Mouse (Mus musculus) brain, embryonic 14.5 days (tissue): ENCODE measurements around the gene Chfr.

Experiments used
- CTCF ChIP-seq: fragments of 200-500 bp; IDR thresholded peaks from 2 replicates; pipeline ENCODE4 v1.5.1; 2012; ENCODE audit warnings: inconsistent platforms, mild to moderate bottlenecking, moderate library complexity, borderline replicate concordance; ENCODE audit not compliant: insufficient read depth, insufficient read length; ENCODE audit errors: extremely low read depth
- POLR2A ChIP-seq: fragments of 200-500 bp; IDR thresholded peaks from 2 replicates; pipeline ENCODE4 v1.6.1; 2012; ENCODE audit warnings: mild to moderate bottlenecking, inconsistent platforms, borderline replicate concordance; ENCODE audit not compliant: poor library complexity, insufficient read depth, insufficient read length, severe bottlenecking; ENCODE audit errors: extremely low read depth

DNA sequence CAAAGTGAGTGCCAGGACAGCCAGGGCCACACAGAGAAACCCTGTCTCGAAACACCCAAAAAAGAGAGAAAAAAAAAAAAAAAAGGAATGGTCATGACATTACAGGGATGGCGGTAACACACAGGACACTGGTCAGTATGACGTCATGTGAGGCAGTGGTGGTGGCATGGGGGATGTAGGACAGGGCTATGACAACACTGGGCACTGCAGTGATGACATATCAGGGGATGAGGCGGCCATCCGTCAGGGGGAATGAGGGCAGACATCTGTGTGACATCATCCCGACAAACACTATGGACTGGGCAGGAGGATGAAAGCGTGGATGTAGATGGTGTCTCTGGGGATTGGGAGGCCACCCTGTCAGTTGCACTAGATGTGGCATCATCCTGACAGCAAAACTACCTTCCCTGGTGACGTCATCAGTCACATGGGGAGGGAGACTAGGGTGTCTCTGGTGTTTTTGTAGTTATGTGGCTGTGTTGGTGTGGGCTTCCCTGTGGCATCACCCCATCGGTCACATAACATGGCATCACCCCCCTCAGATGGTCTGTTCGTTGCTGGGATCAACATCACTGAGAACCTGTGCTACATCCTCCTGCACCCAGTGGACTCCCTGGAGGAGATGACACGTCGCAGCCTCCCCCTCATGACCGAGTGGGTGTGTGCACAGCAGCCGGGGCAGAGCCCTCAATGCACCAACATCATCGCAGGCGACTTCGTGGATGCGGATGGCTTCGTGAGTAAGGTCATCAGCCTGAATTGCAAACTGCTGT is 32.6 kb upstream of the Chfr start:
- TF ChIP-seq POLR2A = no peak
- TF ChIP-seq CTCF = no peak
